Mouse (Mus musculus): ENCODE data around the gene Cwh43. TPM values are rescaled to one million over a fixed set of nuclear protein-coding genes. Genes with fewer than 3 reads are reported as not detected.
A peak's percentile ranks its signal among the peaks of the same experiment; 100 is the strongest.

The Cwh43 gene
- 0.27 and 0.57 TPM in 2 replicates for polyA plus RNA-seq (2015; fragmentation: Nextera tagmentation; extraction: Ambion mirVana)

- peaks cover 63% of the 10 kb centered on the region for H3K27me3 ChIP-seq
- H3K4me2 ChIP-seq = peak within 1 kb of the TSS; percentile 79
- H3K27ac ChIP-seq = no peak within 1 kb of the TSS
- no peak within 1 kb of the TSS for H3K9ac ChIP-seq
- no peaks in the 10 kb centered on the region for H3K9me3 ChIP-seq (replicated peaks)
- 2% methylated on average over 48 of the region's 49 CpGs for WGBS
- no peaks in the 10 kb centered on the region for H3K36me3 ChIP-seq
- peak; percentile 54; the same call in 1 of the 2 replicates for ATAC-seq (replicated peaks; ENCODE audit: low FRiP score)
- peak within 1 kb of the TSS; percentile 40 for H3K4me3 ChIP-seq (replicated peaks)
- peaks cover 12% of the 10 kb centered on the region for H3K4me1 ChIP-seq
These were observed at the start of gene Cwh43 for GRCm38 (mm10) chr5:73405981-73406722. TSS of gene Cwh43 (plus strand) at chr5:73406075.

- Histone ChIP-seq H3K4me2 (no peak overlapping the region), H3K27me3 (0 out of 2 replicates have a peak, but pooled peaks cover 4% of the 10 kb centered on the region), H3K9me3 (replicated peaks) (no peaks in the 10 kb centered on the region), H3K27ac (no peak overlapping the region), H3K4me1 (peaks cover 16% of the 10 kb centered on the region; the same call in 1 of the 2 replicates), H3K4me3 (replicated peaks) (no peak overlapping the region), H3K36me3 (no peaks in the 10 kb centered on the region), H3K9ac (no peak overlapping the region)
- 75% methylated on average over 6 of the region's 6 CpGs for WGBS
- ATAC-seq (replicated peaks; ENCODE audit: low FRiP score) = no peak
These were observed 46.6 kb upstream of the Cwh43 start for GRCm38 (mm10) chr5:73359134-73359751.

GRCm38 (mm10) chr5:73359752-73360141 is 46.1 kb upstream of the Cwh43 start:
- Histone ChIP-seq H3K4me3 (replicated peaks) (no peak overlapping the region), H3K9me3 (replicated peaks) (no peaks in the 10 kb centered on the region), H3K36me3 (no peaks in the 10 kb centered on the region), H3K27ac (no peak overlapping the region), H3K9ac (no peak overlapping the region), H3K4me1 (peaks cover 16% of the 10 kb centered on the region; the same call in 1 of the 2 replicates), H3K4me2 (peak overlapping the region; percentile 37), H3K27me3 (0 out of 2 replicates have a peak, but pooled peaks cover 3% of the 10 kb centered on the region)
- WGBS = 40% methylated on average over 12 of the region's 12 CpGs
- no peak for ATAC-seq (replicated peaks; ENCODE audit: low FRiP score)

- no peak overlapping the region for H3K27ac ChIP-seq
- peaks cover 16% of the 10 kb centered on the region; the same call in 1 of the 2 replicates for H3K4me1 ChIP-seq
- no peak overlapping the region for H3K4me3 ChIP-seq (replicated peaks)
- no peak for ATAC-seq (replicated peaks; ENCODE audit: low FRiP score)
- 34% methylated on average over 12 of the region's 12 CpGs for WGBS
- H3K9me3 ChIP-seq (replicated peaks) = no peaks in the 10 kb centered on the region
- 0 out of 2 replicates have a peak, but pooled peaks cover 3% of the 10 kb centered on the region for H3K27me3 ChIP-seq
- no peaks in the 10 kb centered on the region for H3K36me3 ChIP-seq
- H3K9ac ChIP-seq = no peak overlapping the region
- H3K4me2 ChIP-seq = peak overlapping the region; percentile 37; the same call in 1 of the 2 replicates
These were observed 45.6 kb upstream of the Cwh43 start for GRCm38 (mm10) chr5:73360240-73360639.

- Histone ChIP-seq H3K4me2 (no peak overlapping the region), H3K27ac (no peak overlapping the region), H3K4me1 (peaks cover 16% of the 10 kb centered on the region; the same call in 1 of the 2 replicates), H3K36me3 (no peaks in the 10 kb centered on the region), H3K4me3 (replicated peaks) (no peak overlapping the region), H3K9ac (no peak overlapping the region), H3K27me3 (no peaks in the 10 kb centered on the region), H3K9me3 (replicated peaks) (no peaks in the 10 kb centered on the region)
- ATAC-seq (replicated peaks; ENCODE audit: low FRiP score) = no peak
- 70% methylated on average over 7 of the region's 7 CpGs for WGBS
These were observed 43.5 kb upstream of the Cwh43 start for GRCm38 (mm10) chr5:73362338-73362737.

GRCm38 (mm10) chr5:73362791-73363190 is 43.1 kb upstream of the Cwh43 start:
- Histone ChIP-seq H3K27ac (no peak overlapping the region), H3K27me3 (no peaks in the 10 kb centered on the region), H3K9ac (no peak overlapping the region), H3K36me3 (no peaks in the 10 kb centered on the region), H3K4me2 (no peak overlapping the region), H3K4me1 (peaks cover 16% of the 10 kb centered on the region; the same call in 1 of the 2 replicates), H3K9me3 (replicated peaks) (no peaks in the 10 kb centered on the region), H3K4me3 (replicated peaks) (no peak overlapping the region)
- ATAC-seq (replicated peaks; ENCODE audit: low FRiP score) = no peak
- 37% methylated on average over 5 of the region's 5 CpGs for WGBS

- 95% methylated on average over 2 of the region's 2 CpGs for WGBS
- ATAC-seq (replicated peaks; ENCODE audit: low FRiP score) = no peak
These were observed 41.6 kb upstream of the Cwh43 start for GRCm38 (mm10) chr5:73364107-73364864.

GRCm38 (mm10) chr5:73367906-73368305 is 38.0 kb upstream of the Cwh43 start:
- 0 out of 2 replicates have a peak, but pooled peaks cover under 1% of the 10 kb centered on the region for H3K4me1 ChIP-seq
- no peaks in the 10 kb centered on the region for H3K36me3 ChIP-seq
- H3K9me3 ChIP-seq (replicated peaks) = no peaks in the 10 kb centered on the region
- no peak overlapping the region for H3K4me2 ChIP-seq
- no peak overlapping the region for H3K9ac ChIP-seq
- no peak overlapping the region for H3K4me3 ChIP-seq (replicated peaks)
- 83% methylated on average over 4 of the region's 4 CpGs for WGBS
- H3K27me3 ChIP-seq = no peaks in the 10 kb centered on the region
- no peak for ATAC-seq (replicated peaks; ENCODE audit: low FRiP score)
- H3K27ac ChIP-seq = no peak overlapping the region

More at GRCm38 (mm10) chr5:73364107-73364864, 41.6 kb upstream of the Cwh43 start:
- Histone ChIP-seq H3K4me3 (replicated peaks) (no peak overlapping the region), H3K9ac (no peak overlapping the region), H3K36me3 (no peaks in the 10 kb centered on the region), H3K4me2 (no peak overlapping the region), H3K4me1 (peaks cover 13% of the 10 kb centered on the region; the same call in 1 of the 2 replicates), H3K27me3 (no peaks in the 10 kb centered on the region), H3K27ac (no peak overlapping the region), H3K9me3 (replicated peaks) (no peaks in the 10 kb centered on the region)

- H3K36me3 ChIP-seq = no peaks in the 10 kb centered on the region
- H3K27ac ChIP-seq = no peak overlapping the region
- H3K9ac ChIP-seq = no peak overlapping the region
- H3K4me1 ChIP-seq = peaks cover 4% of the 10 kb centered on the region; the same call in 1 of the 2 replicates
- no peaks in the 10 kb centered on the region for H3K27me3 ChIP-seq
- ATAC-seq (replicated peaks; ENCODE audit: low FRiP score) = no peak
- H3K9me3 ChIP-seq (replicated peaks) = no peaks in the 10 kb centered on the region
- no peak overlapping the region for H3K4me2 ChIP-seq
- no peak overlapping the region for H3K4me3 ChIP-seq (replicated peaks)
- 77% methylated on average over 10 of the region's 10 CpGs for WGBS
These were observed 36.9 kb upstream of the Cwh43 start for GRCm38 (mm10) chr5:73368845-73369447.

- H3K27ac ChIP-seq = no peak overlapping the region
- H3K27me3 ChIP-seq = no peaks in the 10 kb centered on the region
- H3K9ac ChIP-seq = no peak overlapping the region
- no peaks in the 10 kb centered on the region for H3K36me3 ChIP-seq
- 69% methylated on average over 3 of the region's 3 CpGs for WGBS
- H3K4me1 ChIP-seq = peaks cover 4% of the 10 kb centered on the region; the same call in 1 of the 2 replicates
- H3K4me3 ChIP-seq (replicated peaks) = no peak overlapping the region
- no peak overlapping the region for H3K4me2 ChIP-seq
- no peaks in the 10 kb centered on the region for H3K9me3 ChIP-seq (replicated peaks)
- ATAC-seq (replicated peaks; ENCODE audit: low FRiP score) = no peak
These were observed 36.1 kb upstream of the Cwh43 start for GRCm38 (mm10) chr5:73369731-73370130.

- ATAC-seq (replicated peaks; ENCODE audit: low FRiP score) = no peak
- peaks cover 16% of the 10 kb centered on the region; the same call in 1 of the 2 replicates for H3K4me1 ChIP-seq
- no peak overlapping the region for H3K27ac ChIP-seq
- H3K36me3 ChIP-seq = no peaks in the 10 kb centered on the region
- no peaks in the 10 kb centered on the region for H3K9me3 ChIP-seq (replicated peaks)
- no peaks in the 10 kb centered on the region for H3K27me3 ChIP-seq
- no peak overlapping the region for H3K4me2 ChIP-seq
- H3K4me3 ChIP-seq (replicated peaks) = no peak overlapping the region
- WGBS = 69% methylated on average over 5 of the region's 5 CpGs
- H3K9ac ChIP-seq = no peak overlapping the region
These were observed 33.3 kb upstream of the Cwh43 start for GRCm38 (mm10) chr5:73372601-73373000.
